ENCODE assay signal across 19 mouse cellular contexts in genomic region chr14:49128544-49129263, GRCm38 (mm10). TPM values are rescaled to one million over a fixed set of nuclear protein-coding genes. Genes with fewer than 3 reads are reported as not detected.
DNase-seq lines count a peak whose midpoint lies in the region; ATAC-seq and TF ChIP-seq lines count a peak whose summit lies in the region.
"Had no signal": no experiment of that assay in that cellular context is flagged by ENCODE, and none has a peak within 500 bp of the region (broad histone marks: within the 10 kb centered on the region; RNA-seq: fewer than 3 reads in every experiment).

No protein-coding gene starts in this region.

- H3K4me1 ChIP-seq in midbrain, embryonic 11.5 days (ENCODE audit: control insufficient read depth, insufficient read depth, low read length), result peaks cover 17% of the 10 kb centered on the region
- peaks cover 10% of the 10 kb centered on the region; the same call in 1 of the 2 replicates for H3K4me1 ChIP-seq in midbrain, embryonic 16.5 days (ENCODE audit: control insufficient read depth, insufficient read depth, low read length)
- peaks cover 3 to 17% of the 10 kb centered on the region in 2 experiments; a peak in 3 of 4 replicates for H3K4me1 ChIP-seq in ES-E14 (ENCODE audit: control insufficient read depth in 2 of 2, insufficient read depth in 2 of 2, low read length in 2 of 2, poor library complexity in 1 of 2)
- H3K4me1 ChIP-seq: heart, embryonic 15.5 days; intestine, embryonic 15.5 days had no signal

- TF ChIP-seq POLR2A in brain, embryonic 14.5 days (IDR thresholded peaks at IDR 0.05; ENCODE audit: borderline replicate concordance, extremely low read depth, insufficient read depth, insufficient read length, poor library complexity, severe bottlenecking), result no peak

- H3K27me3 ChIP-seq in midbrain, embryonic 11.5 days (ENCODE audit: control insufficient read depth, insufficient read depth, low read length), result no peaks in the 10 kb centered on the region
- no peaks in the 10 kb centered on the region for H3K27me3 ChIP-seq in midbrain, embryonic 16.5 days (ENCODE audit: control insufficient read depth, insufficient read depth, low read depth, low read length)
- H3K27me3 ChIP-seq: forebrain, embryonic 15.5 days; heart, embryonic 15.5 days; intestine, embryonic 15.5 days had no signal

- H3K4me2 ChIP-seq in midbrain, embryonic 11.5 days, result no peak overlapping the region
- H3K4me2 ChIP-seq in midbrain, embryonic 16.5 days (ENCODE audit: low read length), result no peak overlapping the region
- H3K4me2 ChIP-seq: forebrain, embryonic 15.5 days; heart, embryonic 11.5 days; heart, embryonic 15.5 days; intestine, embryonic 15.5 days had no signal

- no peaks in the 10 kb centered on the region for H3K36me3 ChIP-seq in midbrain, embryonic 11.5 days (ENCODE audit: control insufficient read depth, insufficient read depth, low read length)
- no peaks in the 10 kb centered on the region for H3K36me3 ChIP-seq in midbrain, embryonic 16.5 days (ENCODE audit: control insufficient read depth, insufficient read depth, low read length)
- no peaks in the 10 kb centered on the region; the same call in 1 of the 2 replicates for H3K36me3 ChIP-seq in ES-E14 (ENCODE audit: control insufficient read depth, insufficient read depth, low read length, poor library complexity, severe bottlenecking)
- H3K36me3 ChIP-seq: forebrain, embryonic 15.5 days; heart, embryonic 15.5 days; intestine, embryonic 15.5 days had no signal

- H3K9me3 ChIP-seq in midbrain, embryonic 11.5 days (ENCODE audit: control insufficient read depth, low read length), result no peaks in the 10 kb centered on the region
- no peaks in the 10 kb centered on the region for H3K9me3 ChIP-seq in midbrain, embryonic 16.5 days (replicated peaks; ENCODE audit: control insufficient read depth, low read length, poor library complexity, severe bottlenecking)
- peaks cover 11% of the 10 kb centered on the region; the same call in 1 of the 2 replicates for H3K9me3 ChIP-seq in ES-E14 (ENCODE audit: control insufficient read depth, insufficient read depth, low read depth, low read length)
- H3K9me3 ChIP-seq: forebrain, embryonic 15.5 days; heart, embryonic 15.5 days; intestine, embryonic 15.5 days had no signal

- in situ Hi-C loops in ES-E14 (cut with MboI; ENCODE audit: low sequenced_read_pairs in 2 of 2, unreplicated experiment in 2 of 2), result no loop called here

- 27% methylated on average over 10 of the region's 10 CpGs for WGBS in midbrain, embryonic 11.5 days
- 11% methylated on average over 10 of the region's 10 CpGs for WGBS in midbrain, embryonic 16.5 days

- no peak overlapping the region for H3K4me3 ChIP-seq in midbrain, embryonic 11.5 days (ENCODE audit: low read depth, low read length)
- no peak overlapping the region for H3K4me3 ChIP-seq in midbrain, embryonic 16.5 days (ENCODE audit: low read depth, low read length)
- H3K4me3 ChIP-seq in ES-E14 (ENCODE audit: insufficient read depth in 1 of 2, low read depth in 1 of 2, low read length in 2 of 2, poor library complexity in 1 of 2, severe bottlenecking in 1 of 2), result peak overlapping the region in 1 of 2 experiments; percentile 10; a peak in 2 of 4 replicates
- H3K4me3 ChIP-seq: forebrain, embryonic 15.5 days; heart, embryonic 15.5 days; intestine, embryonic 15.5 days had no signal

- peak; percentile 80 for DNase-seq in midbrain, embryonic 11.5 days (ENCODE audit: low spot score, missing footprints)
- peak; percentile 64 for DNase-seq in ES-E14 (ENCODE audit: low read depth, low spot score)
- peak; percentile 48 for DNase-seq in brain, embryonic 14.5 days (ENCODE audit: low read depth)
- no peak for DNase-seq in adrenal gland, postnatal 4 days (ENCODE audit: low spot score in 2 of 2)
- no peak for DNase-seq in testis, postnatal 10 days (ENCODE audit: low spot score)
- DNase-seq in adrenal gland, postnatal 36 days, result no peak
- DNase-seq: adrenal gland, postnatal 10 days; cerebellum, adult 2 months; cerebellum, postnatal 10 days; gastrocnemius, postnatal 36 days; heart, adult 18-20 months; heart, postnatal 14 days had no signal

- TF ChIP-seq CTCF in brain, embryonic 14.5 days (IDR thresholded peaks at IDR 0.05; ENCODE audit: borderline replicate concordance, extremely low read depth, insufficient read depth, insufficient read length), result no peak

- H3K27ac ChIP-seq in midbrain, embryonic 11.5 days (ENCODE audit: low read depth, low read length), result no peak overlapping the region
- no peak overlapping the region for H3K27ac ChIP-seq in midbrain, embryonic 16.5 days (ENCODE audit: low read length)
- peak overlapping the region; percentile 60; the same call in 1 of the 2 replicates for H3K27ac ChIP-seq in ES-E14 (ENCODE audit: insufficient read depth, low read depth, low read length, poor library complexity, severe bottlenecking)
- H3K27ac ChIP-seq: forebrain, embryonic 15.5 days; heart, embryonic 15.5 days; hindbrain, embryonic 14.5 days; intestine, embryonic 15.5 days had no signal

- no peak overlapping the region for H3K9ac ChIP-seq in midbrain, embryonic 11.5 days (ENCODE audit: low read length)
- H3K9ac ChIP-seq in midbrain, embryonic 16.5 days (ENCODE audit: low read depth, low read length), result no peak overlapping the region
- H3K9ac ChIP-seq in ES-E14 (ENCODE audit: insufficient read depth, low read depth, low read length, poor library complexity, severe bottlenecking), result no peak overlapping the region
- H3K9ac ChIP-seq: forebrain, embryonic 15.5 days; heart, embryonic 15.5 days; hindbrain, embryonic 14.5 days; intestine, embryonic 15.5 days had no signal

- ATAC-seq in midbrain, embryonic 11.5 days (ENCODE audit: low FRiP score), result 0 out of 2 replicates have a peak, but pooled peaks have one; percentile 45
- no peak for ATAC-seq in midbrain, embryonic 16.5 days
- ATAC-seq: forebrain, embryonic 15.5 days; intestine, embryonic 15.5 days; Patski had no signal

TF ChIP-seq in ES-E14, 5 proteins besides CTCF, POLR2A, EP300 and RAD21:
- no peak for TF ChIP-seq MAFK (IDR thresholded peaks at IDR 0.05; ENCODE audit: insufficient read depth, low read depth, low read length)
- TF ChIP-seq ZNF384 (IDR thresholded peaks at IDR 0.05; ENCODE audit: low read depth, low read length), result no peak
- TF ChIP-seq HCFC1 (IDR thresholded peaks at IDR 0.05; ENCODE audit: borderline replicate concordance, insufficient read depth, low read length), result no peak
- peak; percentile 78 for TF ChIP-seq CHD2 (IDR thresholded peaks at IDR 0.05; ENCODE audit: low read depth, low read length)

RNA-seq across cellular contexts. Expression of gene Naa30, which starts 43.3 kb away (rescaled TPM):
- 18.1 and 19.4 TPM in 2 replicates for polyA plus RNA-seq in midbrain, embryonic 11.5 days (2014; fragmentation: Nextera tagmentation; extraction: Ambion mirVana)
- 12.2 and 12.4 TPM in 2 replicates for polyA plus RNA-seq in midbrain, embryonic 16.5 days (2015; fragmentation: Nextera tagmentation; extraction: Ambion mirVana)
- total RNA-seq in ES-E14 (2012; rRNA removed), result 17.2 and 30.4 TPM in 2 replicates
- polyA plus RNA-seq in brain, embryonic 14.5 days (2012; rRNA removed), result 26.7 and 29.2 TPM in 2 replicates
- total RNA-seq in adrenal gland, postnatal 4 days (2021), result 10 to 100 TPM; 29.7 to 33.8 TPM
- total RNA-seq in adrenal gland, postnatal 36 days (2021), result 10 to 100 TPM; 32.6 to 39.9 TPM

Comparison
In these comparisons a context has a peak if more than half of its experiments do, and no peak if none do; other contexts are left out.
1. DNase-seq: peak in midbrain, embryonic 11.5 days (single experiment), ES-E14 (single experiment) and brain, embryonic 14.5 days (single experiment); none in adrenal gland, postnatal 4 days (0 of 2), testis, postnatal 10 days (single experiment) and adrenal gland, postnatal 36 days (0 of 2).